Mouse (Mus musculus) adrenal gland (tissue): ENCODE data around the gene Igtp.

Experiments used
- intact Hi-C: fragments of 180-260 bp; cut with DNase I; formaldehyde crosslinking; loops from one replicate; pipeline ENCODE4 v1.15.1; 2025

Gene Igtp

GRCm38 (mm10) chr11:58254411-58254810 lies 55.1 kb downstream of the Igtp start:
- intact Hi-C loops = no loop called here
